Mouse (Mus musculus) spleen, postnatal 14 days (tissue): ENCODE data around the gene H2al1j.
"Not testable (repeated sequence)": the region's sequence is repeated elsewhere in the genome, so short reads cannot be mapped to it uniquely, and the experiment has no call there.

Source experiments
- DNase-seq, 2 experiments: peaks; one replicate each; pipeline ENCODE4 v3.0.0; 2021 to 2022; ENCODE audit warnings: low spot score in 2 of 2

The H2al1j gene

DNA sequence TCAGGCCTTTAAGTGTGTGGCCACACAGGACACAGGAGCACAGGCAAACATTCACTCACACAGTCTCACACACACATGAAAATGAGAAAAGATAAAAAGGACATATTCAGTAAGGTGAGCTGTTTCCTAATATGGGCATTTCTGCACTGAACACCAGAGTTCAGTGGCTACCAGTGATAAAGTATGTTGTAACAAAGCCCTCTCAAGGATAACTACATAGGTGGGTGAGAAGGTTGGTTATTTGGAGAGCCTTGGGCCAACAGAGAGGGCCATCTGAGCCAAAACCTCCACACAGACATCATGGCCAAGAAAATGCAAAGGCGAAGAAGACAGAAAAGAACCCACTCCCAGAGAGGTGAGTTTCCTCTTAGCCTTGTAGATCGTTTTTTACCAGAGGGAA, at the start of gene H2al1j:
Gene H2al1j (plus strand): TSS at position 301 of the 400 bp plus-strand sequence.
- DNase-seq: not testable (repeated sequence)

DNA sequence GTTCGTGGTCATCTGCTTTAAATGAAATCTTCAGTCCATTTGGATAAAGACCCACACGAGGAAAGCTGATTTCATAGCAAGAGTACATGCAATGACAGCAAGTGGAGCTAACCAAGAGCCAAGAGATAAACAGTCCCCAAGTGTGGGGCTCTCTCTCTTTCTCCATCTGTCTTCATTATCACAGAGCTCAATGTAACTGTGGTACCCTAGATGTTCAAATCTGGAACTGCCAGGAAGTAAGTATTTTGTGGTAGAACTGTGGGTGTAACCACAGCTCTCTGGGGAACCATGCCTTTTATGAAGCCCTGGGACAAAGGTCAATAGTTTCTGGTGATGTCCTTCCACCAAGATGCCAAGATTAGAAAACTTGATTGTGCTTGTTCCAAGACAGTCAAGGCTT, 46.9 kb upstream of the H2al1j start:
- DNase-seq: no peak

DNA sequence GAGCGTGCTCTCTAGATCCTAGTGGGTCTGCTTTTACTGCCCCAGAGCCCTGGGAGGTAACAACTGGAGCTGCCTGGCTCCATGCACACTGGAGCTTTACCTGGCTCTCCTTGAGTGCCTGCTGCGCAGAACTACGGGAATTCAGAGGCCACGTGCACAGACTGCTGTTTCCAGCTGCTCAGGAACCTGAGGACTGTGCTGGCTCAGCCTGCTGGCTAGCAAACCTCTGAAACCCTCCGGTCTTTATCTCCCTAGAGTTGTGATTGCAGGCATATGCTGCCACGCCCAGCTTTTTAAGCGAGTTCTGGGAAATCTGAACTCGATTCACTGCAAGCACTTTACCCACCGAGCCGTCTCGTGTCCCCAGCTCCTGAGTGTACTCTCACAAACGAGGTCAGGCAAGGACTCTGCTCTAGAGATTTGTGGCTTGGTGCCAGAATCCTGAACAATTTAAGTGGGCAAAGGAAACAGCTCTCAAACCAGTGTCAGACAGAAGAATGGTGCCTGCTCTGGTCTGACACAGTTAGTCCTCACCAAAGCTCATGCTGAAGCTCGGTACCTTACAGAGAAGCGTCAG, 39.2 kb upstream of the H2al1j start:
- DNase-seq: no peak

GRCm38 (mm10) chrX:11289244-11289643, 38.4 kb upstream of the H2al1j start:
- no peak for DNase-seq

DNA sequence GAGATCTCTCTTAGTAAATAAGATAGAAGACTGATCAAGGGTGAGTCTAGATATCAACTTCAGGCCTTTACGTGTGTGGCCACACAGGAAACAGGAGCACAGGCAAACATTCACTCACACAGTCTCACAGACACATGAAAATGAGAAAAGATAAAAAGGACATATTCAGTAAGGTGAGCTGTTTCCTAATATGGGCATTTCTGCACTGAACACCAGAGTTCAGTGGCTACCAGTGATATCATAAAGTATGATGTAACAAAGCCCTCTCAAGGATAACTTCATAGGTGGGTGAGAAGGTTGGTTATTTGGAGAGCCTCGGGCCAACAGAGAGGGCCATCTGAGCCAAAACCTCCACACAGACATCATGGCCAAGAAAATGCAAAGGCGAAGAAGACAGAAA, 28.7 kb upstream of the H2al1j start, which contains the start of gene H2al1a:
Gene H2al1a (plus strand): TSS at position 301 of the 400 bp plus-strand sequence.
- not testable (repeated sequence) for DNase-seq

- DNase-seq: not testable (repeated sequence)
These were observed 25.5 kb upstream of the H2al1j start, which contains the start of gene H2al1b for GRCm38 (mm10) chrX:11302132-11302531. H2al1b (plus strand) TSS chrX:11302432.

DNA sequence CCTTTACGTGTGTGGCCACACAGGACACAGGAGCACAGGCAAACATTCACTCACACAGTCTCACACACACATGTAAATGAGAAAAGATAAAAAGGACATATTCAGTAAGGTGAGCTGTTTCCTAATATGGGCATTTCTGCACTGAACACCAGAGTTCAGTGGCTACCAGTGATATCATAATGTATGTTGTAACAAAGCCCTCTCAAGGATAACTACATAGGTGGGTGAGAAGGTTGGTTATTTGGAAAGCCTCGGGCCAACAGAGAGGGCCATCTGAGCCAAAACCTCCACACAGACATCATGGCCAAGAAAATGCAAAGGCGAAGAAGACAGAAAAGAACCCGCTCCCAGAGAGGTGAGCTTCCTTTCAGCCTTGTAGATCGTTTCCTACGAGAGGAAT, 22.3 kb upstream of the H2al1j start, which contains the start of gene H2al1c:
Gene H2al1c (plus strand): TSS at position 301 of the 400 bp plus-strand sequence.
- DNase-seq: not testable (repeated sequence)

DNA sequence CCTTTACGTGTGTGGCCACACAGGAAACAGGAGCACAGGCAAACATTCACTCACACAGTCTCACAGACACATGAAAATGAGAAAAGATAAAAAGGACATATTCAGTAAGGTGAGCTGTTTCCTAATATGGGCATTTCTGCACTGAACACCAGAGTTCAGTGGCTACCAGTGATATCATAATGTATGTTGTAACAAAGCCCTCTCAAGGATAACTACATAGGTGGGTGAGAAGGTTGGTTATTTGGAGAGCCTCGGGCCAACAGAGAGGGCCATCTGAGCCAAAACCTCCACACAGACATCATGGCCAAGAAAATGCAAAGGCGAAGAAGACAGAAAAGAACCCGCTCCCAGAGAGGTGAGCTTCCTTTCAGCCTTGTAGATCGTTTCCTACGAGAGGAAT, 19.1 kb upstream of the H2al1j start, which contains the start of gene H2al1d:
Gene H2al1d (plus strand): TSS at position 301 of the 400 bp plus-strand sequence.
- DNase-seq: not testable (repeated sequence)

DNA sequence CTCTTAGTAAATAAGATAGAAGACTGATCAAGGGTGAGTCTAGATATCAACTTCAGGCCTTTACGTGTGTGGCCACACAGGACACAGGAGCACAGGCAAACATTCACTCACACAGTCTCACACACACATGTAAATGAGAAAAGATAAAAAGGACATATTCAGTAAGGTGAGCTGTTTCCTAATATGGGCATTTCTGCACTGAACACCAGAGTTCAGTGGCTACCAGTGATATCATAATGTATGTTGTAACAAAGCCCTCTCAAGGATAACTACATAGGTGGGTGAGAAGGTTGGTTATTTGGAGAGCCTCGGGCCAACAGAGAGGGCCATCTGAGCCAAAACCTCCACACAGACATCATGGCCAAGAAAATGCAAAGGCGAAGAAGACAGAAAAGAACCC, 16.0 kb upstream of the H2al1j start, which contains the start of gene H2al1e:
Gene H2al1e (plus strand): TSS at position 301 of the 400 bp plus-strand sequence.
- DNase-seq: not testable (repeated sequence)

GRCm38 (mm10) chrX:11314858-11315257, 12.8 kb upstream of the H2al1j start, which contains the start of gene H2al1f:
H2al1f (plus strand) TSS chrX:11315158.
- not testable (repeated sequence) for DNase-seq

GRCm38 (mm10) chrX:11317956-11318355, 9.7 kb upstream of the H2al1j start, which contains the start of gene H2al1g:
H2al1g (plus strand) TSS chrX:11318256.
- DNase-seq: not testable (repeated sequence)

DNA sequence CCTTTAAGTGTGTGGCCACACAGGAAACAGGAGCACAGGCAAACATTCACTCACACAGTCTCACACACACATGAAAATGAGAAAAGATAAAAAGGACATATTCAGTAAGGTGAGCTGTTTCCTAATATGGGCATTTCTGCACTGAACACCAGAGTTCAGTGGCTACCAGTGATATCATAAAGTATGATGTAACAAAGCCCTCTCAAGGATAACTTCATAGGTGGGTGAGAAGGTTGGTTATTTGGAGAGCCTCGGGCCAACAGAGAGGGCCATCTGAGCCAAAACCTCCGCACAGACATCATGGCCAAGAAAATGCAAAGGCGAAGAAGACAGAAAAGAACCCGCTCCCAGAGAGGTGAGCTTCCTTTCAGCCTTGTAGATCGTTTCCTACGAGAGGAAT, 6.4 kb upstream of the H2al1j start, which contains the start of gene H2al1h:
Gene H2al1h (plus strand): TSS at position 301 of the 400 bp plus-strand sequence.
- DNase-seq: not testable (repeated sequence)

DNA sequence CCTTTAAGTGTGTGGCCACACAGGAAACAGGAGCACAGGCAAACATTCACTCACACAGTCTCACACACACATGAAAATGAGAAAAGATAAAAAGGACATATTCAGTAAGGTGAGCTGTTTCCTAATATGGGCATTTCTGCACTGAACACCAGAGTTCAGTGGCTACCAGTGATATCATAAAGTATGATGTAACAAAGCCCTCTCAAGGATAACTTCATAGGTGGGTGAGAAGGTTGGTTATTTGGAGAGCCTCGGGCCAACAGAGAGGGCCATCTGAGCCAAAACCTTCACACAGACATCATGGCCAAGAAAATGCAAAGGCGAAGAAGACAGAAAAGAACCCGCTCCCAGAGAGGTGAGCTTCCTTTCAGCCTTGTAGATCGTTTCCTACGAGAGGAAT, 3.3 kb upstream of the H2al1j start, which contains the start of gene H2al1i:
Gene H2al1i (plus strand): TSS at position 301 of the 400 bp plus-strand sequence.
- not testable (repeated sequence) for DNase-seq

DNA sequence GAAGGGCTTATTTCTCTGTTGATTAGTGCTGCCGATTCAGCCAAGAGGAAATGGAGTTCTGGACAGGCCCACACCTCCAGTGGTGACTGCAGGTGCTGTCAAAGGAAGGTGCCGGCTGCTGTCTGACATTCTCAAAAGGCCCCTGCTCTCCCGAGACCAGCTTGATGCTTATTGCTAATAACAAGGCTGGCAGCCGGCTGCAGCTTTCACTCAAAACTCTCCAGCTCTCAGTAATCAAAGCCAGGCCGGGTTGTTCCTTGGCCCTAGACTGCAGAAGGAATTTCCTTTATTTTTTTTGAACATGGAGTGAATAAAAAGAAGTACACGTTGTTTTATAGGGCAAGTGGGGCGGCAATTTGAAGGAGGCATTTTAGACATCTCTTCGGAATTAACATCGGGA, 18.1 kb downstream of the H2al1j start:
- DNase-seq: no peak

DNA sequence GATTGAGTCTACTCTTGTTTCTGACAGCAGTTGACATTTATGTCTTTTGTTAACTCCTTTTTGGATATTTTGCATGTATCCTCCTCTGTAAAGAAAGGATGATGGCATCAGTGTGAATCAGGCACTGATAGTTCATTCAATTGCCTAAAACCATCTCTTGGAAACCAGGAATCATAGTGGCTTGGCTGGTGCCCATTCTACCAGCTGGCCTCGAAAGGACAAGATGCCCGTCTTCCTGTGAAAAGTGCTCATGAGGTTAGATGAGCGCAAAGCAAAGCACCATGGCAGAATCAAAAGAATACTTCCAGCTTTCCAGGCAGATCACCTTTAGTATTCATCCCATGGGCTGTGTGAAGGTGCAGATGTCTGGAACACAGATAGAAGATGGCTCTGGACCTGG, 19.1 kb downstream of the H2al1j start:
- no peak for DNase-seq

DNA sequence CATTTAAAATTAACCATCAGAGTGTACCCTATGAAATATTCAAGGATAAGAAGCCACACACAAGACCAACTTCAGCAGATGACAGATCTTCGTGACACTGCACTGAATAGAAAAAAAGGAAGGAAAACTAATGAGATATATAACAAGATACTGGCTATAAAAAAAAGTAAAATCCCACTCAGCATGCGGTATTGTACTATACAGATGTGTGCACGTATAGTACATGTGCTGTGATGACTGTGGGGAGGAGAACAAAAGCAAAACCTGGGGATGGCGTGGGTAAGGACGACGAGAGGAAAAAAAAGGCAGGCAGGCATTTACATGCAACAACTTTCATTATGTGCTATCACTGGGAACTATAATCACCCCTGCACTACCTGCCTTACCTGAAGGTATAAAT, 33.2 kb downstream of the H2al1j start:
- DNase-seq: no peak

DNA sequence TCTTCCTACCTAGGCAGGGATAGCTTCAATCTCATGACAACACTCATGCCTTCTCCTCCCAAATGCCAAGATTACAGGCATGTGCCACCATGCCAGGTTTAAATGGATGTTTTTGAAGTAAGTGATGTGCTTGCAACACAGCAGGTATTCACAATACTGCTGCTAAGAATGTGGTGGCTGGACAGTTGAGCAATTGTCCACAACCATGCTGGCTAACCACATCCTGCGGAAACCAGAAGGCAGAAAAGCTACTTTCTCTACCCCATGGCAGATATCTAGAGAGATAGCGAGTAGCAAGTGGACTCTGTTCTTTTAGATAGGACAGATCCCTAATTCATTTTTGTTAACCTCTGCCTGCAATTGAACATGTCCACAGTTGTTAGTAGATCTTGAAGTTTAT, 33.6 kb downstream of the H2al1j start:
- no peak for DNase-seq

DNA sequence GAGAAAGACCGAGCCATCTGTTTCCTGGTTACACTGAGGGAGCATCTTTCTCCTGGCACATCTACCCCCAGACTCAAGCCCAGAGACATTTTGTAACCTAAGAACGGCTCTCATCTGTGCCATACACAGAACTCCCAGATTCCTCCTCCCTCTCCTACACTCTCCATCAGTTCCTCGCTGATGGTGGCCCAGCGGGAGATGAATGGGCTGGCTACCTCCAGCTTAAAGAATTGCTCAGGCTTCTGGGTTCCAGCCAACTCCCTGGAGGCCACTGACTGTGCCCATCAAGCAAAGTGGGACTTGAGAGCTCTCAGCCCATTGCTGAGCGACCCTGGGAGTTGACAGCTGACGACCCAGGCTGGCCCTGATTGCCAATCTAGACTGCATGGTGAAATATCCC, 36.3 kb downstream of the H2al1j start:
- DNase-seq: no peak

DNA sequence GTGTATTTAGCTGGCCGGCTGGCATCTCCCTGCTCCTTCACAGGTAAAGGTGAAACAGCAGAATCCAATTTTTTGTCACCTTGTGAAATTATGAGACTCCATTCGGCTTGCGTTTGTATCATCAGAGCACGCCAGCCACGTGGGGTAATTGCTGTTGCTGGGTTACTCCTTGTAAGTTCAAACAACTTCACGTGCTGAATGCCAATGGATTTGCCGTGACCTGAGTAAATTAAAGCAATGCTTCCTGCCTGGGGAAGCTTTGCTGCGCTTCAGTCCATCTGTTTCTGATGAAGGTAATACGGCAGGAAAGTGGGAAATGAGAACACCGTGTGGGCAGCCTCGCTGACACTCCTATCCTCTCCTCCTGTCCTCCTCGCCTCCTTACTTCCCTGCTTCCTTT, 37.5 kb downstream of the H2al1j start:
- DNase-seq: no peak
